Mouse (Mus musculus): ENCODE results near the gene Cbll1.

GRCm38 (mm10) chr12:31456271-31456670, 43.1 kb downstream of the Cbll1 start:
- no peak for TF ChIP-seq CTCF (IDR thresholded peaks at IDR 0.05; ENCODE audit: low read depth)
- TF ChIP-seq EP300 (optimal IDR thresholded peaks at IDR 0.05) = no peak
